Mouse (Mus musculus) liver, embryonic 13.5 days (tissue): ENCODE measurements around the gene Slc22a5. TPM values are rescaled to one million over a fixed set of nuclear protein-coding genes. Genes with fewer than 3 reads are reported as not detected.
A peak's percentile ranks its signal among the peaks of the same experiment; 100 is the strongest.
"Not testable (repeated sequence)": the region's sequence is repeated elsewhere in the genome, so short reads cannot be mapped to it uniquely, and the experiment has no call there.

Experiments
- ATAC-seq: fragments of 200-750 bp; cut with Nextera tagmentation; 2 replicates; pipeline ENCODE4 v1.8.0; 2017; ENCODE audit warnings: low read depth, mild to moderate bottlenecking, moderate number of reproducible peaks, moderate library complexity
- DNase-seq: peaks from one replicate; pipeline ENCODE4 v3.0.0; 2022
- H3K27ac ChIP-seq: fragments of 300-500 bp; sonication (generic); 2 replicates; pipeline ENCODE4 v1.5.1; 2015; ENCODE audit warnings: moderate library complexity, mild to moderate bottlenecking, inconsistent platforms
- H3K27me3 ChIP-seq: fragments of 300-500 bp; sonication (generic); 2 replicates; pipeline ENCODE4 v1.6.1; 2015; ENCODE audit warnings: mild to moderate bottlenecking, inconsistent platforms
- H3K36me3 ChIP-seq: fragments of 300-500 bp; sonication (generic); 2 replicates; pipeline ENCODE4 v1.6.1; 2015; ENCODE audit warnings: mild to moderate bottlenecking, inconsistent platforms
- H3K4me1 ChIP-seq: fragments of 300-500 bp; sonication (generic); replicated peaks from 2 replicates; pipeline ENCODE4 v1.6.1; 2015; ENCODE audit warnings: inconsistent platforms
- H3K4me2 ChIP-seq: fragments of 300-500 bp; sonication (generic); 2 replicates; pipeline ENCODE4 v1.6.1; 2015; ENCODE audit warnings: inconsistent platforms, mild to moderate bottlenecking, moderate library complexity
- H3K4me3 ChIP-seq: fragments of 300-500 bp; sonication (generic); replicated peaks from 2 replicates; pipeline ENCODE4 v1.5.1; 2015; ENCODE audit warnings: mild to moderate bottlenecking, inconsistent platforms
- H3K9ac ChIP-seq: fragments of 300-500 bp; sonication (generic); 2 replicates; pipeline ENCODE4 v1.6.1; 2015; ENCODE audit warnings: mild to moderate bottlenecking, inconsistent platforms
- H3K9me3 ChIP-seq: fragments of 300-500 bp; sonication (generic); replicated peaks from 2 replicates; pipeline ENCODE4 v1.6.1; 2016; ENCODE audit warnings: inconsistent platforms
- WGBS: fragments of 180-500 bp; shearing (Covaris S2); methylation state at CpG from one replicate; pipeline ENCODE4 v1.1.7; 2015; ENCODE audit not compliant: insufficient replicate concordance; 5-methylcytosine and 5-hydroxymethylcytosine counted together
- polyA plus RNA-seq: library from polyadenylated mRNA; unstranded; fragments of >200 nt; fragmentation: Nextera tagmentation; extraction: Ambion mirVana; gene quantifications from 2 replicates; pipeline ENCODE4 v1.2.1, GENCODE M21; 2015

Slc22a5 gene
- polyA plus RNA-seq, 1 experiment from 2014 or later, result 2.4 TPM

DNA sequence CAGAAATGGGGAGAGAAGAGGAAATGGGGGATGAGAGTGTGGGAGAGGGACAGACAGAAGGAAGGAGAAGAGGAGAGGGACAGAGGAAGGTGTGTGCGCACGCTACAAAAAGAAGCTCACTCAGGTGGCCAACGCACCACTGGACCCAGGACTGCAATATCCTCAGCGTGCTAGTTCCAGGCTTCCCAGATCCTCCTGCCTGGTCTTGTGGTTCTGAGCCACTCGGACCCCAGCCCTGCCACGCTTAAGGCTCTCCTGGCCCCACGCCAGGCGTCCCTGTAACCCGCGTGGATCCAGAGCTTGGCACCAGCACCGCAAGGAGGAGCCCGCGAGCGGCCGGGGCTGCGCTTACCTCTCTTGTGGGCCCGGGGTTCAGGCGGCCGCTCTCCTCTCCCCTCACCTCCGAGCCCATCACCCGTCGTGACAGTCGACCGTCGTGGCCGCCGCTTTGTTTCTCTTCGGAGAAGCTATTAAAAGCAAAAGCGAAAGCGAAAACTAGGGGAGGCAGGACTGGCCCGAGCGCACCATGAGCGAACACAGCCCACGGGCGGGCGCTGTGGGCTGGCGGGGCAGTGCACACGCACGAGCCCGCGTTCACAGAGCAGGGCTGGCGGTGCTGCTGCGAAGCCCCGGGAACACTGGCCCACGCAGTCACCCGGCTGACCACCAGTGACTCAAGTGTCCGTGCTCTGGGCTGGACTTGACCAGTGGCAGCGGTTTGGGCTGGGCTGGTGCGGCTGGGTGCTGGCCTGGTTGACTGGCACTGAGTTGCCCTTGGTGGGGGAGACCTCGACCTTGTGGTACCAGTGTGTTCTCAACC, 32.5 kb downstream of the Slc22a5 start, which contains the start of gene Gm12216:
Gene Gm12216, minus strand, starts transcription at position 496 of the 820 bp plus-strand sequence.
- not testable (repeated sequence) for H3K27me3 ChIP-seq, H3K27ac ChIP-seq, H3K36me3 ChIP-seq, ATAC-seq, H3K9me3 ChIP-seq
- Histone ChIP-seq H3K4me2 (peak within 1 kb of the TSS; percentile 78), H3K9ac (peak within 1 kb of the TSS; percentile 68), H3K4me3 (peak within 1 kb of the TSS; percentile 64), H3K4me1 (peaks cover 13% of the 10 kb centered on the region; the same call in 1 of the 2 replicates)
- WGBS, result 7% methylated on average over 44 of the region's 50 CpGs
- DNase-seq, result peak; percentile 13

DNA sequence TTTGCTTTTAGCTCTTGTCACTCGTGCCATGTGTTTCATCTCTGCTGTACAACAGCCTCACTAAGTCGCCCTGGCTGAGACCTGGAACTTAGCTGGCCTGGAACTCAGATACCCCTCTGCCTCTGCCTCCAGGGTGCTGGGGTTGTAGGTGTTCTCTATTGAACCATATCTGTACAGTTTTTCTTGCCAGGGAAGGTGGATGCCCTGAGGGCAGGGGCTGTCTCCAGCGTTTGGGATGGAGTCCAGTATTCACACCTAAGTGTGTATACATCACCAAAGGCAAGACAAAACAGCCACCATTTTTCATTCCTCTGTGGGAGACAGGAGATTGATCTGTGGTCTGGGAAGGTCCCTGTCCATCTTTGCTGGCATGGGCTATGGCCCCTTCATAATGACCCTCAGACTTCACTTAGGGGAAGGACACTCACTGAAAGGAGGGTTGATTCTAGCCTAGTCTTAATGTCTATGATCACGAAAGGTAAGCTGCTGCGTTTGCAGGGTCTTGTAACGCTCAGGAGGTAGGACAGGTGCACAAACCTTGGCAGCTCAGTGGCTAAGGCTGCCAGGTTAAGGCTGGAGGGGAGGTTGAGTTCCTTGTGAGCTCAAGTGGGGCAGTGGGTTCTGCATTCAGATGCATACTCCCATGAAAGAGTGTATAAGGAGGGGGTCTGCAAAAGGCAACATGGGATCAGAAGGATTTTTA, 33.3 kb downstream of the Slc22a5 start:
- ATAC-seq (no peak), DNase-seq (no peak)
- Histone ChIP-seq H3K27ac (no peak overlapping the region), H3K4me3 (peak overlapping the region; percentile 64; the same call in 1 of the 2 replicates), H3K4me1 (peaks cover 13% of the 10 kb centered on the region; the same call in 1 of the 2 replicates), H3K9ac (no peak overlapping the region), H3K4me2 (peak overlapping the region; percentile 78), H3K9me3 (no peaks in the 10 kb centered on the region), H3K36me3 (no peaks in the 10 kb centered on the region), H3K27me3 (0 out of 2 replicates have a peak, but pooled peaks cover 2% of the 10 kb centered on the region)
- 68% methylated on average over 6 of the region's 6 CpGs for WGBS

DNA sequence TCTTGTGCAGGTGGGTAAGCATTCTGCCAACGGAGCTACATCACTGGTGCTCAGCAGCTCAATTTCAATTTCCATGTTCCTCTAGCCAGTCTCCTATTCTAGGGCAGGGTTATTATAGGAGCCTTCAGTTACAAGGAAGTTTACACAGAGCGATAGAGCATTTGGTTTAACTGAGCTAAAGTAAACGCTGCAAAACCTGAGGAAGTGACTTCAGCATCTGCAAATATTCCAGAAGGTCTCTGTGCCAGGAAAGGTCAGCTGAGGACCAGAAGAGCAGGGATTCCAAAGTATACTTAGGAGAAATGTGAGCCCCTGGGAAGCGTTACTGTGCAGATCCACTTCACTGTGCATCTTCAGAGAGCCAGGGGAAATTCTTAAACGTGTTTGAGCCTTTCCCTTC, 37.8 kb downstream of the Slc22a5 start:
- Histone ChIP-seq H3K4me3 (no peak overlapping the region), H3K27ac (no peak overlapping the region), H3K27me3 (0 out of 2 replicates have a peak, but pooled peaks cover 2% of the 10 kb centered on the region), H3K9ac (no peak overlapping the region), H3K9me3 (no peaks in the 10 kb centered on the region), H3K4me2 (no peak overlapping the region), H3K4me1 (peaks cover 9% of the 10 kb centered on the region; the same call in 1 of the 2 replicates), H3K36me3 (no peaks in the 10 kb centered on the region)
- WGBS, result 48% methylated on average over 5 of the region's 5 CpGs
- DNase-seq (no peak), ATAC-seq (no peak)

DNA sequence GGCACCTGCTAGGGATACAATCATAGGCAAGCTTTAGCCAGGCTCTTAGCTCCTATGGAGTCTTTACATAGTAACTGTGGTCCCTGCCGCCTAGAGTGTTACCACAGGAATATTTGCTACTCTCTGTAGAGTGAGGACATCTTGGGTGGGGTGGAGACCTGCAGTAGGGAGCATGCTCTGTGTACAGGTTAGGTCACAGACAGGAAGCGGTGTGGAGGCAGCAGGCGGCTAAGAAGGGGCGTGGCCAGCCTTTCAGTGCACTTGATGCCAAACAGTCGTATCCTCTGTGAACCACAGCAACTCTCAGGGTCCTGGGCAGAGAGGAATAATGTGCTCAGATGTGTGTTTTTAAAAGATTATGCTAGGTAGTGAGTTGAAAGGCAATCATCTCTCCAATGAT, 39.7 kb downstream of the Slc22a5 start:
- 17% methylated on average over 5 of the region's 5 CpGs for WGBS
- DNase-seq (peak; percentile 8), ATAC-seq (no peak)
- Histone ChIP-seq H3K27ac (no peak overlapping the region), H3K4me3 (no peak overlapping the region), H3K9me3 (no peaks in the 10 kb centered on the region), H3K4me1 (no peaks in the 10 kb centered on the region; the same call in 1 of the 2 replicates), H3K36me3 (no peaks in the 10 kb centered on the region), H3K9ac (no peak overlapping the region), H3K27me3 (no peaks in the 10 kb centered on the region), H3K4me2 (no peak overlapping the region)

DNA sequence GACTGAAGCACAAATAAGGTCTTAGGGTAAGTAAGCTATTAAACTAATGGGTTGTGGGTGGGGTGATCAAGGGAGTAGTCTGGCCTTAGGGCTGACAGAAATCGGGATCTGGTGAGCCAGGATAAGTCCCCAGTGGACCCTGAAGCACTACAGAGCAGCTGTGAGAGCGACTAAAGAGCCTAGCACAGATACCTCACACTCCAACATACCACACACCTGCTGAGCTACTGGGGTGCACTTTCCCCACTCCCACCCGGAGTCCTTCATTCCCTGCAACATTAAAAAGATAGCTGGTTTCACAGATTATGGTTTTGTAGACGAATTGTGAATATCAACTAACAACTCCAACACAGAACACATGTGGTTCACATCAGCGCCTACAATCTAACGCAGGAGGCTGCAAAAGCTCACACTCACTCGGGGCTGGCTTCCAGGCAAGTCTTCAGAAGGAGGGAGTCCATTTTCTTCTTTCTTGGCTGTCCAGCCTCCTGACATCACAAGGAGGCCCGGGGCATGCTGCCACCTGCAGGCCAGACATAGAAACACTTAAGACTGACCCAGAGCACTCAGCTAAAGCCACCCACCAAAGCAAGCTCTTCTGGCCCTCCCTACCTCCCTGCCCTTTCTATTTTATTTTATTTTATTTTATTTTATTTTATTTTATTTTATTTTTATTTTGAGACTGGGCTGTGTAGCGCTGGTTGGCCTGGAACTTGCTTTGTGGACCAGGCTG, 41.7 kb downstream of the Slc22a5 start:
- Histone ChIP-seq H3K9ac (no peak overlapping the region), H3K27ac (no peak overlapping the region), H3K4me1 (no peaks in the 10 kb centered on the region; the same call in 1 of the 2 replicates), H3K4me3 (no peak overlapping the region), H3K9me3 (no peaks in the 10 kb centered on the region), H3K4me2 (no peak overlapping the region), H3K27me3 (no peaks in the 10 kb centered on the region), H3K36me3 (no peaks in the 10 kb centered on the region)
- ATAC-seq (no peak), DNase-seq (peak; percentile 41)
- 27% methylated on average over 9 of the region's 9 CpGs for WGBS

DNA sequence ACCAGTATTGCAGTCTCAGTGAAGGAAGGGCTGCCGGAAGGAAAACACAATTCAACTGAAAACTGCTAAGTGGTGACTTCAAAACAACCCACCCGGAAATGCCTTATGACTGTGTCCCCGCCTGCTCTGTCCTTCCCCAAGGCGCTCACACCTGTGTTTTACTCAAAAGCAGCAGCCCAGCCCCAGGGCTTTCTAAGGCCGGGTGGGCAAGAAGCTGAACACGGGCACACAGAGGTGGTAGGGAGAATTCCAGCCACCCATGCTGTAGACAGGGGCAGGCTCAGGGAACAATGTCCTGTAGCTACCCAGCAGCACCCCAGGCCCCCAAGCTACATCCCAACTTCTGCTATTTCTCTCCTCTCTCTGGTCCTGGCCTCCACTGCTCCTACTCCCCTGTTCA, 45.8 kb downstream of the Slc22a5 start:
- Histone ChIP-seq H3K36me3 (no peaks in the 10 kb centered on the region), H3K9ac (no peak overlapping the region), H3K9me3 (no peaks in the 10 kb centered on the region), H3K4me2 (no peak overlapping the region), H3K27me3 (no peaks in the 10 kb centered on the region), H3K4me3 (no peak overlapping the region), H3K27ac (no peak overlapping the region), H3K4me1 (peaks cover 4% of the 10 kb centered on the region; the same call in 1 of the 2 replicates)
- 69% methylated on average over 6 of the region's 6 CpGs for WGBS
- no peak for DNase-seq
- ATAC-seq, result no peak

DNA sequence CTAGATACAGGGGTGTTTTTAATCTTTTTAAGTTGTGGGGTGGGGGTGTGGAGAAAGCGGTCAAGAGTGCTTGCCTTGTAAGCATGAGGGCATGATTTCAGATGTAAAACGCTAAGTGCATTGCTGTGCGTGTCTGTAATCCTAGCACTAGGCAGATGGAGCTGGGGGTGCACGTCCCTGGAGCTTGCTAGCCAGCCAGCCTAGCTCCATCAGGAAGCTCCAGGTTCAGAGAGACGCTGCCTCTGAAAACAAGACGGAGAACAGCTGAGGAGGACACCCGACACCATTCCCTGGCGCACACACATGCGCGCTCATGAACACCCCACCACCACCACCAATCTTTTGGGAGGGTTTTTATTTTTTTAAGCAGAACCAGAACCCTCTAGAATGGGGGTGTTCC, 48.4 kb downstream of the Slc22a5 start:
- H3K4me2 ChIP-seq, result no peak overlapping the region
- WGBS, result 71% methylated on average over 10 of the region's 10 CpGs
- H3K27me3 ChIP-seq, result no peaks in the 10 kb centered on the region
- peaks cover 4% of the 10 kb centered on the region; the same call in 1 of the 2 replicates for H3K4me1 ChIP-seq
- H3K36me3 ChIP-seq, result no peaks in the 10 kb centered on the region
- H3K9me3 ChIP-seq, result no peaks in the 10 kb centered on the region
- H3K4me3 ChIP-seq, result no peak overlapping the region
- DNase-seq (no peak), ATAC-seq (no peak)
- no peak overlapping the region for H3K9ac ChIP-seq
- no peak overlapping the region for H3K27ac ChIP-seq

DNA sequence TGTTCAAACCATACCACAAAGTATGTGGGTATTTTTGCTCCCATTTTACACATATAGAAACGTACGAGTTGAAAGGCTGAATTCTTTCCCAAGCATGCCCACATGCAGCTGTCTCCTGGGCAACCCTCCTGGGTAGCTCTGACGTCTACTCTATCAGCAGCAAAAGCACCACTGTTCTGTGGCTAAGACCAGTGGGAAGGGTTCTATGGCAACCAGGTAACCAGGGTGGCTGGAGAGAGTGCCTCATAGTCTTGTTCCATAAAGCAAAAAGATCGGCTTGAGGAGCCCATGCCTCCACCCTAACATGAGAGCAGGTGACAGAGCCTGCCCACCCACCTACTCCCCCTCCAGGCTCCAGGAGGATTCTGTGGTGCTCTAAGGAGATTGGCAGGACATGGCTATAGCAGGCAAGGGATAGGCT, 49.3 kb downstream of the Slc22a5 start:
- no peaks in the 10 kb centered on the region for H3K36me3 ChIP-seq
- no peaks in the 10 kb centered on the region for H3K9me3 ChIP-seq
- no peak overlapping the region for H3K9ac ChIP-seq
- ATAC-seq (no peak), DNase-seq (no peak)
- no peak overlapping the region for H3K4me3 ChIP-seq
- H3K4me1 ChIP-seq, result peaks cover 4% of the 10 kb centered on the region; the same call in 1 of the 2 replicates
- 65% methylated on average over 4 of the region's 4 CpGs for WGBS
- H3K4me2 ChIP-seq, result no peak overlapping the region
- no peaks in the 10 kb centered on the region for H3K27me3 ChIP-seq
- H3K27ac ChIP-seq, result no peak overlapping the region

DNA sequence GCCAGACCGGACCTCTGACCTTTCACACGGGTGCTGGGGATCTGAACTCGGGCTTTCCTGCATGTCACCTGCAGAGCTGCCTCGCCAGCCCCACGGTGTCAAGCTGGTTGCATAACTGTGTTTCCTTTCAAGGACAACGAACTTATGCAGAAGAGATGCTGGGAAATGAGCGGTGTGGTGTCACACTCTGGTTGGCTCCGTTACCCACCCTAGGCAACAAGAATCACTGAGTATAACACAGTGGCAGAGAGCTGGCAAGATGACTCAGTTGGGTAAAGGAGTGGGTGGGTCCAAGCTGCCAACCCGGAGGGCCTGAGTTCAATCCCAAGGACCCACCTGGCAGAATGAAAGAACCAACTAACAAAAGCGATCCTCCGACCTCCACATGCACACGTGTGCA, 49.9 kb downstream of the Slc22a5 start:
- Histone ChIP-seq H3K4me3 (no peak overlapping the region), H3K27ac (no peak overlapping the region), H3K27me3 (no peaks in the 10 kb centered on the region), H3K9me3 (no peaks in the 10 kb centered on the region), H3K4me2 (no peak overlapping the region), H3K4me1 (peaks cover 4% of the 10 kb centered on the region; the same call in 1 of the 2 replicates), H3K36me3 (no peaks in the 10 kb centered on the region), H3K9ac (no peak overlapping the region)
- DNase-seq, result no peak
- 64% methylated on average over 12 of the region's 12 CpGs for WGBS
- ATAC-seq, result no peak

DNA sequence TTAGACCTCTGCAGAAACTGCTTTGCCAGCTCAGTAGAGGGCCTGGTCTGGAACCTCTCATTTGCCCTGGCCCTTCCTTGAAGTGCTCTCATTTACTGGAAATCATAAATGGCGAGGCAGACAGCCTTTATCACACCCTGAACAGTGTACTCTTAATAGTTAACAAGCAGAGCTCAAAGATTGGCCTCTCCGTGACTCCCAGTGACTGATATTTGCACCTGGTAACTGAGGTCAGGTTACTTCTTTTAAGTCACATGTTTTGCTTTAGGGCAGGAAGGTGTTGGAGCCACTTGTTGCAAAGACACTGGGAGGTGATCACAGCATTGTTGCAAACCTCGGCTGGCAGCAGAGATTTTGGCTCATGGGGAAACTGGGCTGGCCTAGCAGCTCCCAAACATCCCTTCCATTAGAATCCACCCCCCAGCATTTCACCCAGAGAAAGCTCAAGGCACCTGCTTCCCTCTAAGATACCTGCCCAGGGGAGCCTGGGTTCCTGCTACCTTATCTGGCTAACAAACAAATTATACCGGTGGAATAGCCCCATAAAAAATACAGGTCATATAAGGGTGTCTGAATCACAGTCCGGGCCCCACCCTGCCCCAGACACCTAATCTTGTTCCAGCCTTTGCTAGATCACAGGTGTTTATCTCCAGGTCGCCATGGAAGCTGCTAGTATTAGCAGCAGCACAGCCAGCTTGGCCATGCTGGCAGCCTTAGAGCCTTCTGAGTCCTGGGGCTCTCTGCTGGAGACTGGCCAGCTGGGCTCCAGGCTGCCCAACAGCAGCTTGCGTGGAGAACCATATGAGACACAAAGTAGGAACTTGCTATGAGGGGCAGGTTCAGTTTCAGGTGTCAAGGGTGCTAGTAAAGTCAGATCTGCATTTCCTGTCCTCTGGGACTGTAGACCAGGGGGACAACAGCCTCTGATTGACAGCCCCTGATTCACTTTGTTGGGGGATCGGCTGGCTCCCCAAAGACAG, 51.5 kb downstream of the Slc22a5 start:
- H3K9me3 ChIP-seq, result no peaks in the 10 kb centered on the region
- H3K4me3 ChIP-seq, result no peak overlapping the region
- 46% methylated on average over 8 of the region's 8 CpGs for WGBS
- H3K4me2 ChIP-seq, result no peak overlapping the region
- no peak for DNase-seq
- no peak for ATAC-seq
- peaks cover 15% of the 10 kb centered on the region for H3K4me1 ChIP-seq
- no peak overlapping the region for H3K9ac ChIP-seq
- no peaks in the 10 kb centered on the region for H3K27me3 ChIP-seq
- H3K36me3 ChIP-seq, result no peaks in the 10 kb centered on the region
- H3K27ac ChIP-seq, result no peak overlapping the region
